Mouse (Mus musculus) gastrocnemius, postnatal 36 days (tissue): ENCODE results near the gene Rfx1. TPM values are rescaled to one million over a fixed set of nuclear protein-coding genes. Genes with fewer than 3 reads are reported as not detected.

Experiments
- DNase-seq, 2 experiments: peaks; one replicate each; pipeline ENCODE4 v3.0.0; 2022
- intact Hi-C: fragments of 180-260 bp; cut with DNase I; formaldehyde crosslinking; loops from one replicate; pipeline ENCODE4 v1.15.1; 2025
- total RNA-seq, 2 experiments: library from RNA; stranded (reverse); gene quantifications; 2 replicates each; pipeline ENCODE4 v1.2.3; 2021

The Rfx1 gene
- total RNA-seq, 2 experiments from 2014 or later, result 4.7 TPM

GRCm38 (mm10) chr8:84053229-84053628, 13.4 kb upstream of the Rfx1 start:
- intact Hi-C loops, result no loop called here
- DNase-seq, result no peak

DNA sequence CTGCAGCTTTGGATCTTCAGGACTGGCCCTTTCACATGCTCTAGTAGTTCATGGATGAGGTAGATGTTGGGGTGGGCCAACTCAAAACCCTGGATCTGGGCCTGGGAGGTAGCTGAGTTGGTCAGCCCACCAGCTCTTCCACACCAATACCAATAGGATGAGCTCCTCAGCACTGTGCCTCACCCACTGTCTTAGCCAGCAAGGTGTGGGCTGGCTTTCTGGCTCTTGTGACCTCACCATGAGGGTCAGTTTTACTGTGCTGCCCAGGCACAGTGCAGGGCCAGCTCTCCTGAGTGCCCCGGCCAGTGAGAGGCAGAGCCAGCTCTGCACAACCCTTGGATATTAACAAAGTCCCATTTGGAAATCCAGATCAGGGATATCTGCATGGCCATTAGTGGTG, 8.8 kb upstream of the Rfx1 start:
- intact Hi-C loops, result no loop called here
- no peak for DNase-seq

DNA sequence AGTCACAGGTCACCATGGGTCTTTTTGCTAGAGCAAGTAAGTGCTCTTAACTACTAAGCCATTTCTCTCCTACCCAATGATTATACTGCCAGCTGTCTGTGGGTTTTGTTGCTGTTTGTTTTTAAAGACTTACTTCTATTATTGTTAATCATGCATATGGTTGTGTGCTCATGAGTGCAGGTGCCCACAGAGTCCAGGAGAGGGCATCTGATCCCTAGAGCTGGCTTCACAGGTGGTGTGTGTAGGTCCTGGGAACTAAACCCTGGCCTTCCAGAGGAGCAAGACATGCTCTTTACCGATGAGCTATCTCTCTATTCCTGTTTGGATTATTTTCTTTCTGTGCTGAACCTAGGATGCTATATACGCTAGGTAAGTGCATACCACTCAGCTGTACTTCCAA, 7.4 kb upstream of the Rfx1 start:
- intact Hi-C loops, result no loop called here
- no peak for DNase-seq

DNA sequence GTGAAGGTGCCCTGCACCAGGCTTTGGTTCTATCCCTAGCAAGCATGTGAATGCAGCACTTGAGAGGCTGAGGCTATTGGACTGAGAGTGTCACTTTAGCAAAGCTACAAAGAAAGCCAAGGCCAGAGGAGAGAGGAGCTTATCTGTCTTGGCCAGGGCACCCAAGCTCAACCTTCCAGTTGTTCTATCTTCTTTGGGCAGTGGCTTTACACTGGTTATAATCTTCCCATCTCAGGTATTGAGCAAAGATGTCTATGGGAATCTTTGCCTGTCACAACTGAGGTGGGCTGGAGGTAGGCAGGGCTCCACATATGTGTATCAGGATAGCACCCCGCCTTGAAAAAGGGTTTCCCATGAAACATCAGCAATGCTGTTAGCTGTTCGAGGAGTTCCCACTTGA, 6.4 kb upstream of the Rfx1 start:
- no peak for DNase-seq
- intact Hi-C loops, result no loop called here

DNA sequence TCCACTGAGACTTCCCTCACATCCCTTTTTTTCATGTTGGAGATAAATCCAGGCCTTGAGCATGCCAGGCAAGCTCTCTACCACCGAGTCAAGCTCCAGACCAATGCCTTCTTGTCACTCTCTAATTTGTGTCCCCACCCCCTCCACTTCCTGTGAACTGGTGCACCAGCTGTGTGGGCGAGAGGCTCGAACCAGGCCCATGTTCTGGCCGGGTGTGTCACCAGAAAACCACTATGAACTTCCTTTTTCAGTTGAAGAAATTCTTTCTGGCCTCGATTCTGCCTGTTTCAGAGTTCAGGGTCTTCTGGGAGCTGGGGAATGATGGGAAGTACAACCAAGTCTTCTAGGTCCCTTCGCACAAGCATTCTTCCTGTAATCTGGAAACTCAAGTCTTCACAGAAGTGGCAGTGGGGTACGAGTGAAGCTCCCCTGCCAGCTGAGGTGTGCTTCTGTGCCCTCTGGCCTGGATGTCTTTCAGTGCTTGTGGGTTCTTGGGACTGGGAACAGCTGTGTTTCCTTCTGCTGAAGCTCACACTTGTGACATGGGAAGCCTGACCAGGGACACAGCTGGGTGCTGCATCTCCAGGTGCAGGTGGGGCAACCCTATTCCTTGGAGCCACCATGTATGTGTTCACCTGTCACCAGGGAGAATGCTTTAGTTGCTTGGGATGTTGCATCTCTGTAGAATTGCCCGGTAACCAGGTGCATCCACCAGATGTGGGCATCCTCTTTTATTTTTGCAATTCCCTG, 2.6 kb upstream of the Rfx1 start:
- intact Hi-C loops, result no loop called here
- DNase-seq, result no peak

- intact Hi-C loops, result no loop called here
- DNase-seq, result no peak
Observed at GRCm38 (mm10) chr8:84065037-84065436, 1.6 kb upstream of the Rfx1 start, which contains the start of gene Gm10643. Gene Gm10643 (minus strand): TSS chr8:84065137.

GRCm38 (mm10) chr8:84065457-84066072, 1.1 kb upstream of the Rfx1 start:
- DNase-seq, result no peak
- intact Hi-C loops, result no loop called here

- DNase-seq, result peak; percentile 93 to 98
- intact Hi-C loops, result no loop called here
Observed at GRCm38 (mm10) chr8:84067047-84067573, 476 bp downstream of the Rfx1 start.

- intact Hi-C loops, result no loop called here
Observed at GRCm38 (mm10) chr8:84067911-84068310, 1.3 kb downstream of the Rfx1 start.

DNA sequence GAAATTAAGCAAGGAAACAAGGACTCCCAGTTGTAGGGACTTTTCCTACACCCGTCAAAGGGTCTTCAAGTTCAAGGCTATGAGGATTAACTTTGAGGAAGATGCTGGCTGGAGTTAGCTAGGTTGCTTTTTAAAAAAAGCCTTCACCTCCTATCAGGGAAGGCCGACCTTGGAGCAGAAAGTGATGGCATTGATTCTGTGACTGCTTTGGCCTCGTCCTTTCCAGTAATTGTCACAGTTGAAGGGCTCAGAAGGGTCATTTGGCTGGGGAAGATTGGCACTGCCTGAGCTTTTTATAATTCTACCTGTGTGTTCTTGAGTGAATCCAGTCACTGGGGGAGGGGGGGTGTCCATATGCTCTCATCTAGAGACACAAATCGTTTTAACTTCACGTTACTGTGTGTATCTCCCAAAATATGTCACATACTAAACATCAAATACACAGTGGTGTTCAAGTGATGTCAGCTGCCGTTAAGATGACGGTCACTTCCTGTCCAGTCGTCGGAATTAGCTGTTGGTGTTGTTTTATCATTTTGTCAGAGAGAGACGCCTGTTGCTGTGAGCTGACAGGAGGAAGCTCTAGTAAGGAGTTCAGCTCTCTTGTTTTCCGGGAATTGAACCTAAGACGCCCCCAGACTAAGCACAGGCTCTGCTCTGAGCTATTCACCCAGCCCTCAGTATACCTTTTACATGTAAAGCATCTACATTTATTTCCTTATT, 1.8 kb downstream of the Rfx1 start:
- DNase-seq, result no peak
- intact Hi-C loops, result no loop called here

More at GRCm38 (mm10) chr8:84067911-84068310, 1.3 kb downstream of the Rfx1 start:
- DNase-seq, result no peak

- intact Hi-C loops, result no loop called here
- DNase-seq, result no peak
Observed at GRCm38 (mm10) chr8:84069169-84069568, 2.5 kb downstream of the Rfx1 start.

DNA sequence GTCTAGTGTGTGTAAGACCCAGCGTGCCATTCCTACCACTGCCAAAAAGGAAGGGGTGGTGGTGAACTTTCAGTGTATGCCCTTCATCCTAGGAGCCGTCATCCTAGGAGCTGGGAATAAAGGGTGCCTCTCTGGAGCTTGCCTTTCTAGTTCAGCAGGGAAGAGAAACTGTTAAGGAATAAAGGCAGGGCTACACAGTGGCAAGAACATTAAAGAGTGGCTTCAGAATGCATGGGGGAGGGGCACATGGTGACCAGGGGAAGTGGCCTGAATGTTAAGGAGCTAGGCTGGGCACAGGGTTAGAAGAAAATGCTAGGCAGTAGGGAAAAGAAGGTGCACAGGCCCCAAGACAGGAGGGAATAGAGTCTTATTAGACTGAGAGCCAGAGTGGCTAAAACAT, 3.1 kb downstream of the Rfx1 start:
- intact Hi-C loops, result no loop called here
- DNase-seq, result no peak

DNA sequence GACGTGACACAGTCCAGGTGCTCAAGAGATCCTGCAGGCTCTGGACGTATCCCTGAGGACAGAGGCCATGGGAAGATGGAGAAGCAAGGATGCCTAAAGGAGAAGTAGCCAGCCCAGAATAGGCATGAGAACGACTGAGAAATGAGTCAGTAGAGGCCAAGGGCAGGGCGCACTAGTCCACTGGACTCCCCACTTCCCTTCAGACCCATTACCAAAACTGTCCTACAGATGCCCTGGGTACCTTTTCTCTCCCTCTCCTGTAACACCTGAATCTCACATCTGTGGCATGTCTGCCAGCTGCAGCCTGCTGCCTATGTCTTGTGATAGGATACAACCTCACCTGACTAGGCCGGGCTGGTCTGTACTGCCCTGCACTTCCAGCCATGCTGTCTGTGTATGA, 3.6 kb downstream of the Rfx1 start:
- intact Hi-C loops, result no loop called here
- no peak for DNase-seq

DNA sequence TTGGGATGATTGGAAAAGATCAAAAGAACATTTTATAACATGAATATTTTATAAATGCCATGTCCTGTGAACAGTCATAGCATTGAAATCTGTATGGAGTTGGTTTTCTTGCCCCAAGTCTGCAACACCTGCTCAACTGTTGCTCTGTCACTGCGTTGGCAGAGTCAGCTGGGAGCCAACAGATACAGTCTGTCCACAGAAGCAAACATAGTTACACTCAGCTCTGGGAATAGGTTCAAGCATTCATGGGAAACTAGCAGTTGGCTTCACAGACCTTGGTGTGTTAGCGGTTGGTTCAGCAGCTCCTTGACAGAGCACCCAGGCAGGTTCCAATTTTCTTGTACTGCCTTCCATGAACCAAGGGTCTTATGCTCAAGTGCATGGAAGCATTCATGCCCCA, 4.0 kb downstream of the Rfx1 start:
- intact Hi-C loops, result no loop called here
- no peak for DNase-seq

DNA sequence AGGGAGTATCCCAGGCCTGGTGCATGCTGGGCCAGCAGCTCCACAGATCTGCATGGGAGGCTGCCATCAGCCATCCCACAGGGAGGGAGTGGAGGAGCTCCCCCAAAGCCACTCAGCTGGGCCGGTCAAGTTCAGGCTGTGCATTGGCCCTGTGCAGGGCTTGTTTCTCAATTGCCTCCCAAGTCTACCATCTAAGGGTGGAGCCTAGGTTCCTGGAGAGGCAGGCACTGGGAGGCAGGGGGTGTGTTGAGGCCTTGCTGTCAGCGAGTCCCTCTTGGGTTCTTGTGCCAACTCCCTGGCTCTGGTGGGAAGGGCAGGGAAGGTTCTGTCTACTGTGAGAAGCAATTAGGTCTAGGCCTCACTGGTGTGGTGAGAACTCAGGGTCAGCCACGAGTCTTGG, 5.3 kb downstream of the Rfx1 start:
- intact Hi-C loops, result no loop called here
- DNase-seq, result no peak

DNA sequence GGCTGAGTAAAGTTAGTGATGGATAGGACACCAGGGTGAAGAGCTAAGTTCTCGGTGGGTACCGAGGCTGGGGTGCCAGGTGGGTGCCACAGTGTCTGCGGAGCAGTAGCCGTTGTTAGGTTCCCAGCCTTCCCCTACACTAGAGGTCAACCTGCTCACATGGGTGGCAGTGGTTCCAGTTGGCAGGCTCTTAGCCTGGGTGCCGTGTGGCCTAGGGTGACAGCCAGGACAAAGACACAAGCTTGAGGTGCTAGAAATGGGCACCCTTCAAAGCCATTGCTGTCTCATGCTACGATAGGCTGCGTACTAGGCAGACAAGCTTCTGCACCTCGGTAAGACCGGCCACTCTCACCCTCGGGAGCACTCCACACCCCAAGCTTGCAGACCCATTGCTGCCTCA, 5.7 kb downstream of the Rfx1 start:
- intact Hi-C loops, result no loop called here
- no peak for DNase-seq

DNA sequence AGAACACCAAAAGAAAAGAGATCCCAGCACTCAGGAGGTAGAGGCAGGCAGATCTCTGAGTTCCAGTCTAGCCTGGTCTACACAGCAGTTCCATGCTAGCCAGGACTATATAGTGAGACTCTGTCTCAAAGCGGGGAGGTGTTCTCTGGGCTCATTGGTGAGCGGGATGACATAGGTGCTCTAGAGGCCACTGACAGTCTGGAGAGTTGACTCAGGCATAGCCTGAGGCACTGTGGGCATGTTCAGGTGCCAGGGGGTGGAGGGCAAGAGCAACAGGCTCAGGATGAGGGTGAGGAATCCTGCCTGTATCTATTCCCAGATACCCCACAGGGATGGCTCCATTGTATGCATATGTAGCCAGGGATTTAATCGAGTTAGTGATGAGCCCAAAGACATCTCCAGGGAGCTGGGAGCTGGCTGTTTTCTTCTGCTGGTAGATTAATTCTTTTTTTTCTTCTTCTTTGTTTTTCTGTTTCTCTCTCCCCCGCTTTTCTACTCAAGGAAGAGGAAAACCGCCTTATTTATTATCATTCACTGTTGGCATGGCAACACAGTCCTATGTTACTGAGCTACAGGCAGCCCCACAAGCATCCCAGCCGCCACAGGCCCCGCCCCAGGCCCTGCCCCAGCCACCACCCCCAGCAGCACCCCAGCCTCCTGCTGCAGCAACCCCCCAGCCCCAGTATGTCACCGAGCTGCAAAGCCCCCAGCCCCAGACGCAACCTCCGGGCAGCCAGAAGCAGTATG, 6.8 kb downstream of the Rfx1 start:
- DNase-seq, result no peak
- intact Hi-C loops, result no loop called here

- intact Hi-C loops, result no loop called here
- no peak for DNase-seq
Observed at GRCm38 (mm10) chr8:84076412-84076811, 9.8 kb downstream of the Rfx1 start.

- no peak for DNase-seq
Observed at GRCm38 (mm10) chr8:84076849-84077248, 10.2 kb downstream of the Rfx1 start.

DNA sequence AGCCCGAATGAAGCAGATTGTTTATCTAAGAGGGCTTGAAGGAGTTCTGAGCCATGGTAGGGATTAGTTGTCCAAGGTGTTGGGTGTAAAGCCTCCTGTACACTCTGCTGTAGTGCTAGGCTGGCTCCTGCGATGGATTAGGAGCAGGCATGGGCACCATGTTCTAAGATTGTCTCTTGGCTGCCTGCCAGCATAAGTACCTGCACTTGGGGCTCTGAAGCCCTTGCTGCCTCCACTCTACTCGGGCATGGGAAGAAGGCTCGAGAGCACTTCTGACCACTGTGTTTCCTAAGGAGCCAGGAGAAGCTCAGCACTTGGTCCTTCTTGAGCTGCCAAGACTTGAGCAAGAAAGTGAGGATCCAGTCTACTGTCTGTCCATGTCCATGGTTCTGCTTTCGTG, 12.6 kb downstream of the Rfx1 start:
- DNase-seq, result no peak
- intact Hi-C loops, result no loop called here

More at GRCm38 (mm10) chr8:84076849-84077248, 10.2 kb downstream of the Rfx1 start:
- intact Hi-C loops, result no loop called here

DNA sequence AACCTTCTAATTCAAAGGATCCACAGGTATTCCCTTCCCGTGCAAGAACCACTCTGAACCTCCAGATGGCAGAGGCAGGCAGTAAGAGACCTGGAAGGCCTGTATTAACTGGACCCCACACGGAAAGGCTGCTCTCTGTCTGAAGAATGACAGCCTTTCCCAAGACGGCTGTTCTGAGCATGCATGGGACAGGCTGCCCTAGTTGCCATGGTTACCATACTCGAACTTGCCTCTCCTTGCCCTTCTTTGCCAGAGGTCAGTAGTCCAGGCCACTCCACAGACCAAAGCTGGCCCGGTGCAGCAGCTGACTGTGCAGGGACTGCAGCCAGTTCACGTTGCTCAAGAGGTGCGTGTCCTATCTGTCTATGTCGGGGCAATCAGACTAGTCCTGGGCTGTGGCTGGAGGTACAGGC, 17.2 kb downstream of the Rfx1 start:
- intact Hi-C loops, result no loop called here
- peak; percentile 46 to 49 for DNase-seq
